ENCODE assay signal across 8 mouse cellular contexts in genomic region chr1:69759544-69759943, GRCm38 (mm10).
DNase-seq lines count a peak whose midpoint lies in the region; ATAC-seq and TF ChIP-seq lines count a peak whose summit lies in the region.

No protein-coding gene starts in this region.

- ATAC-seq in forebrain, postnatal 0 days = no peak
- ATAC-seq in forebrain, embryonic 11.5 days (replicated peaks; ENCODE audit: low FRiP score) = no peak
- ATAC-seq in liver, embryonic 16.5 days (ENCODE audit: low read depth) = no peak

- no peaks in the 10 kb centered on the region for H3K27me3 ChIP-seq in forebrain, postnatal 0 days (ENCODE audit: insufficient read depth, low read length)
- H3K27me3 ChIP-seq in forebrain, embryonic 11.5 days (ENCODE audit: control insufficient read depth, insufficient read depth, low read length) = no peaks in the 10 kb centered on the region
- H3K27me3 ChIP-seq in liver, embryonic 16.5 days (ENCODE audit: control insufficient read depth, insufficient read depth, low read depth, low read length) = no peaks in the 10 kb centered on the region
- H3K27me3 ChIP-seq in kidney, adult 2 months (replicated peaks; ENCODE audit: control insufficient read depth, insufficient read depth, low read length) = no peaks in the 10 kb centered on the region

- H3K36me3 ChIP-seq in forebrain, postnatal 0 days (ENCODE audit: insufficient read depth) = no peaks in the 10 kb centered on the region
- no peaks in the 10 kb centered on the region for H3K36me3 ChIP-seq in forebrain, embryonic 11.5 days (ENCODE audit: control insufficient read depth, insufficient read depth, low read length)
- no peaks in the 10 kb centered on the region for H3K36me3 ChIP-seq in liver, embryonic 16.5 days (ENCODE audit: control insufficient read depth, insufficient read depth)
- no peaks in the 10 kb centered on the region for H3K36me3 ChIP-seq in kidney, adult 2 months (ENCODE audit: control insufficient read depth, insufficient read depth, low read length)

- WGBS in forebrain, postnatal 0 days = 61% methylated on average over 13 of the region's 13 CpGs
- 76% methylated on average over 13 of the region's 13 CpGs for WGBS in forebrain, embryonic 11.5 days
- 34% methylated on average over 13 of the region's 13 CpGs for WGBS in liver, embryonic 16.5 days (ENCODE audit: insufficient replicate concordance)
- 72% methylated on average over 13 of the region's 13 CpGs for WGBS in kidney, adult 2 months

- no peak for TF ChIP-seq CTCF in forebrain, postnatal 0 days (IDR thresholded peaks at IDR 0.05; ENCODE audit: low read depth)
- TF ChIP-seq CTCF in kidney, adult 2 months (conservative IDR thresholded peaks at IDR 0.05; ENCODE audit: insufficient read depth, insufficient read length, low read depth, low read length) = no peak

- no peak overlapping the region for H3K4me3 ChIP-seq in forebrain, postnatal 0 days (ENCODE audit: low read depth, low read length)
- H3K4me3 ChIP-seq in forebrain, embryonic 11.5 days (ENCODE audit: low read depth, low read length) = no peak overlapping the region
- H3K4me3 ChIP-seq in liver, embryonic 16.5 days (ENCODE audit: low read depth, low read length) = peak overlapping the region; percentile 31
- no peak overlapping the region for H3K4me3 ChIP-seq in kidney, adult 2 months (ENCODE audit: insufficient read depth, low read depth, low read length)

- H3K4me1 ChIP-seq in forebrain, postnatal 0 days (ENCODE audit: insufficient read depth) = no peaks in the 10 kb centered on the region
- H3K4me1 ChIP-seq in forebrain, embryonic 11.5 days (replicated peaks; ENCODE audit: control insufficient read depth, insufficient read depth, low read length) = no peaks in the 10 kb centered on the region
- H3K4me1 ChIP-seq in liver, embryonic 16.5 days (ENCODE audit: control insufficient read depth, low read depth, low read length) = no peaks in the 10 kb centered on the region
- H3K4me1 ChIP-seq in kidney, adult 2 months (ENCODE audit: control insufficient read depth, insufficient read depth, low read length) = no peaks in the 10 kb centered on the region

- H3K9ac ChIP-seq in forebrain, postnatal 0 days = no peak overlapping the region
- H3K9ac ChIP-seq in forebrain, embryonic 11.5 days (ENCODE audit: low read length) = no peak overlapping the region
- no peak overlapping the region for H3K9ac ChIP-seq in liver, embryonic 16.5 days (ENCODE audit: low read depth, low read length)

- no peaks in the 10 kb centered on the region for H3K9me3 ChIP-seq in forebrain, postnatal 0 days (ENCODE audit: low read length)
- no peaks in the 10 kb centered on the region for H3K9me3 ChIP-seq in forebrain, embryonic 11.5 days (ENCODE audit: control insufficient read depth, low read length)
- no peaks in the 10 kb centered on the region for H3K9me3 ChIP-seq in liver, embryonic 16.5 days (replicated peaks; ENCODE audit: control insufficient read depth, low read length)

- no peak overlapping the region for H3K27ac ChIP-seq in forebrain, postnatal 0 days (ENCODE audit: low read depth, low read length)
- H3K27ac ChIP-seq in forebrain, embryonic 11.5 days (ENCODE audit: low read depth, low read length) = no peak overlapping the region
- no peak overlapping the region for H3K27ac ChIP-seq in liver, embryonic 16.5 days (ENCODE audit: low read length)
- H3K27ac ChIP-seq in kidney, adult 2 months (ENCODE audit: insufficient read depth, low read depth, low read length) = no peak overlapping the region

- DNase-seq in forebrain, postnatal 0 days = peak; percentile 12
- DNase-seq in forebrain, embryonic 11.5 days (ENCODE audit: low spot score) = no peak
- peak; percentile 19 to 23 for DNase-seq in right cerebral cortex, adult 2 months (ENCODE audit: low spot score in 2 of 2)
- DNase-seq in right cerebral cortex, postnatal 14 days = no peak
- no peak for DNase-seq in kidney, adult 8-10 months
- no peak for DNase-seq in kidney, adult 2 months
- DNase-seq in cerebellum, adult 8-10 months = no peak

- no peak overlapping the region for H3K4me2 ChIP-seq in forebrain, postnatal 0 days (ENCODE audit: low read depth)
- H3K4me2 ChIP-seq in forebrain, embryonic 11.5 days (ENCODE audit: low read depth, low read length, severe bottlenecking) = no peak overlapping the region
- no peak overlapping the region for H3K4me2 ChIP-seq in liver, embryonic 16.5 days (ENCODE audit: low read depth, low read length)

- TF ChIP-seq POLR2A in kidney, adult 2 months (IDR thresholded peaks at IDR 0.05; ENCODE audit: low read depth, low read length) = no peak

Comparison
In these comparisons a context has a peak if more than half of its experiments do, and no peak if none do; other contexts are left out.
1. DNase-seq: peak in forebrain, postnatal 0 days (single experiment) and right cerebral cortex, adult 2 months (2 of 2); none in forebrain, embryonic 11.5 days (single experiment), right cerebral cortex, postnatal 14 days (single experiment), kidney, adult 8-10 months (0 of 2), kidney, adult 2 months (single experiment) and cerebellum, adult 8-10 months (single experiment).